Mouse (Mus musculus) kidney, postnatal 25 days (tissue): ENCODE results near the gene Gulp1.

ENCODE experiments used
- DNase-seq, 2 experiments: peaks; one replicate each; pipeline ENCODE4 v3.0.0; 2021; ENCODE audit warnings: mixed read lengths in 2 of 2

Gulp1 gene

GRCm38 (mm10) chr1:44741256-44741655 is 189.9 kb downstream of the Gulp1 start:
- peak in 1 of 2 experiments; percentile 14 for DNase-seq

- DNase-seq, result peak in 1 of 2 experiments; percentile 67
These were observed 194.4 kb downstream of the Gulp1 start for GRCm38 (mm10) chr1:44745711-44746110.

GRCm38 (mm10) chr1:44750731-44751730 is 199.7 kb downstream of the Gulp1 start:
- no peak for DNase-seq

GRCm38 (mm10) chr1:44778251-44778650 is 226.9 kb downstream of the Gulp1 start:
- no peak for DNase-seq

GRCm38 (mm10) chr1:44803594-44804372 is 252.5 kb downstream of the Gulp1 start:
- DNase-seq, result no peak

GRCm38 (mm10) chr1:44806368-44806767 is 255.1 kb downstream of the Gulp1 start:
- DNase-seq, result no peak

- no peak for DNase-seq
These were observed 259.0 kb downstream of the Gulp1 start for GRCm38 (mm10) chr1:44810336-44810735.

- DNase-seq, result no peak
These were observed 282.6 kb downstream of the Gulp1 start for GRCm38 (mm10) chr1:44833934-44834333.
